Mouse (Mus musculus) limb, embryonic 13.5 days (tissue): ENCODE data around the gene Cdc42bpg. TPM values are rescaled to one million over a fixed set of nuclear protein-coding genes. Genes with fewer than 3 reads are reported as not detected.

Experiments used
- ATAC-seq: fragments of 200-750 bp; cut with Nextera tagmentation; 2 replicates; pipeline ENCODE4 v1.8.0; 2017; ENCODE audit warnings: low read depth, moderate number of reproducible peaks, moderate TSS enrichment; ENCODE audit not compliant: low FRiP score
- H3K27ac ChIP-seq: fragments of 300-500 bp; sonication (generic); 2 replicates; pipeline ENCODE4 v1.5.1; 2015; ENCODE audit warnings: inconsistent platforms, mild to moderate bottlenecking, moderate library complexity
- H3K27me3 ChIP-seq: fragments of 300-500 bp; sonication (generic); 2 replicates; pipeline ENCODE4 v1.6.1; 2015; ENCODE audit warnings: mild to moderate bottlenecking, inconsistent platforms
- H3K36me3 ChIP-seq: fragments of 300-500 bp; sonication (generic); 2 replicates; pipeline ENCODE4 v1.6.1; 2015; ENCODE audit warnings: inconsistent platforms, mild to moderate bottlenecking, moderate library complexity
- H3K4me1 ChIP-seq: fragments of 300-500 bp; sonication (generic); 2 replicates; pipeline ENCODE4 v1.6.1; 2015; ENCODE audit warnings: inconsistent platforms
- H3K4me2 ChIP-seq: fragments of 300-500 bp; sonication (generic); replicated peaks from 2 replicates; pipeline ENCODE4 v1.6.1; 2015; ENCODE audit warnings: inconsistent platforms, mild to moderate bottlenecking, moderate library complexity
- H3K4me3 ChIP-seq: fragments of 300-500 bp; sonication (generic); 2 replicates; pipeline ENCODE4 v1.5.1; 2015; ENCODE audit warnings: moderate library complexity, mild to moderate bottlenecking, inconsistent platforms
- H3K9ac ChIP-seq: fragments of 300-500 bp; sonication (generic); 2 replicates; pipeline ENCODE4 v1.6.1; 2015; ENCODE audit warnings: mild to moderate bottlenecking, inconsistent platforms
- H3K9me3 ChIP-seq: fragments of 300-500 bp; sonication (generic); 2 replicates; pipeline ENCODE4 v1.6.1; 2016; ENCODE audit warnings: inconsistent platforms
- WGBS: fragments of 180-500 bp; shearing (Covaris S2); methylation state at CpG from one replicate; pipeline ENCODE4 v1.1.7; 2015; 5-methylcytosine and 5-hydroxymethylcytosine counted together
- microRNA counts: library from miRNA; unstranded; fragments of <30 nt; microRNA quantifications from one replicate; lab custom pipeline; 2016
- microRNA-seq: library from miRNA; unstranded; fragments of <30 nt; microRNA quantifications from one replicate; pipeline ENCODE4, GENCODE M21; 2016
- polyA plus RNA-seq: library from polyadenylated mRNA; unstranded; fragments of >200 nt; fragmentation: Nextera tagmentation; extraction: Ambion mirVana; gene quantifications from 2 replicates; pipeline ENCODE4 v1.2.1, GENCODE M21; 2015

Cdc42bpg gene
- polyA plus RNA-seq, 1 experiment from 2014 or later, result 0.70 TPM

- H3K27me3 ChIP-seq, result no peaks in the 10 kb centered on the region
- peaks cover 96% of the 10 kb centered on the region for H3K36me3 ChIP-seq
- no peak overlapping the region for H3K4me3 ChIP-seq
- H3K9ac ChIP-seq, result no peak overlapping the region
- no peaks in the 10 kb centered on the region for H3K9me3 ChIP-seq
- 72% methylated on average over 12 of the region's 12 CpGs for WGBS
- peak; percentile 49; the same call in 1 of the 2 replicates for ATAC-seq
- no peak overlapping the region for H3K4me2 ChIP-seq
- no peak overlapping the region for H3K27ac ChIP-seq
- H3K4me1 ChIP-seq, result no peaks in the 10 kb centered on the region
Observed at GRCm38 (mm10) chr19:6373539-6374400, 67.5 kb downstream of the Cdc42bpg start.

- H3K27me3 ChIP-seq, result no peaks in the 10 kb centered on the region
- WGBS, result 98% methylated on average over 10 of the region's 10 CpGs
Observed at GRCm38 (mm10) chr19:6374571-6374970, 68.3 kb downstream of the Cdc42bpg start.

More at GRCm38 (mm10) chr19:6374571-6374970, 68.3 kb downstream of the Cdc42bpg start:
- Histone ChIP-seq H3K4me3 (no peak overlapping the region), H3K4me2 (no peak overlapping the region), H3K9ac (no peak overlapping the region), H3K27ac (no peak overlapping the region), H3K4me1 (no peaks in the 10 kb centered on the region), H3K9me3 (no peaks in the 10 kb centered on the region), H3K36me3 (peaks cover 97% of the 10 kb centered on the region)
- ATAC-seq, result no peak

MicroRNA genes within 50 kb of the gene (microRNA counts, 519-probe panel; counts per million panel counts)
- microRNA mmu-miR-192 (lab: Ali Mortazavi, UCI), result 2,507 counts per million, percentile 36 among the panel's probes with 10 or more counts

Small RNA genes lying within 50 kb of the gene (microRNA-seq; reads per million reads assigned to microRNA genes)
- gene Mir192 (86.7 reads per million, percentile 51 among the genes with 10 or more reads in this experiment), gene Mir194-2 (36.7 reads per million, percentile 40 among the genes with 10 or more reads in this experiment), gene Mir6989 (not detected)

Other genes starting within 250 kb of the Cdc42bpg start
- gene Mrpl49, start 248.7 kb upstream of the Cdc42bpg start, polyA plus RNA-seq, result 76.9 and 80.0 TPM in 2 replicates
- gene Fau, start 248.6 kb upstream of the Cdc42bpg start, polyA plus RNA-seq, result 760 and 823 TPM in 2 replicates
- gene Znhit2, start 245.3 kb upstream of the Cdc42bpg start, polyA plus RNA-seq, result 29.0 and 29.8 TPM in 2 replicates
- 17.4 and 24.0 TPM in 2 replicates for gene Tm7sf2, start 238.1 kb upstream of the Cdc42bpg start, polyA plus RNA-seq
- gene Vps51, start 229.2 kb upstream of the Cdc42bpg start, polyA plus RNA-seq, result 69.7 and 72.5 TPM in 2 replicates
- gene Tmem262, start 226.4 kb upstream of the Cdc42bpg start, polyA plus RNA-seq, result not detected in 2 replicates
- gene Gm28374, start 224.2 kb upstream of the Cdc42bpg start, polyA plus RNA-seq, result 1.9 and 2.3 TPM in 2 replicates
- gene Zfpl1, start 221.5 kb upstream of the Cdc42bpg start, polyA plus RNA-seq, result 85.9 and 92.5 TPM in 2 replicates
- 36.5 and 37.6 TPM in 2 replicates for gene Cdca5, start 221.5 kb upstream of the Cdc42bpg start, polyA plus RNA-seq
- gene AC131692.1, start 212.0 kb upstream of the Cdc42bpg start, polyA plus RNA-seq, result 0.73 TPM in 1 of 2 replicates, not detected in the other
- gene Naaladl1, start 200.7 kb upstream of the Cdc42bpg start, polyA plus RNA-seq, result 0.46 and 0.65 TPM in 2 replicates
- gene Sac3d1, start 187.8 kb upstream of the Cdc42bpg start, polyA plus RNA-seq, result 42.9 and 44.0 TPM in 2 replicates
- gene Snx15, start 178.2 kb upstream of the Cdc42bpg start, polyA plus RNA-seq, result 33.0 and 33.7 TPM in 2 replicates
- gene Batf2, start 165.5 kb upstream of the Cdc42bpg start, polyA plus RNA-seq, result not detected in 2 replicates
- 88.7 and 90.4 TPM in 2 replicates for gene Arl2, start 164.9 kb upstream of the Cdc42bpg start, polyA plus RNA-seq
- gene Majin, start 122.1 kb upstream of the Cdc42bpg start, polyA plus RNA-seq, result not detected in 2 replicates
- 3.1 and 4.2 TPM in 2 replicates for gene Gpha2, start 80.1 kb upstream of the Cdc42bpg start, polyA plus RNA-seq
- 23.9 and 29.0 TPM in 2 replicates for gene Ppp2r5b, start 70.6 kb upstream of the Cdc42bpg start, polyA plus RNA-seq
- 8.6 and 10.7 TPM in 2 replicates for gene Atg2a, start 64.8 kb upstream of the Cdc42bpg start, polyA plus RNA-seq
- gene Ehd1, start 29.7 kb upstream of the Cdc42bpg start, polyA plus RNA-seq, result 73.1 and 82.9 TPM in 2 replicates
- gene Men1, start 28.5 kb downstream of the Cdc42bpg start, polyA plus RNA-seq, result 88.7 and 97.6 TPM in 2 replicates
- gene Map4k2, start 34.7 kb downstream of the Cdc42bpg start, polyA plus RNA-seq, result 11.8 and 15.5 TPM in 2 replicates
- gene Sf1, start 57.2 kb downstream of the Cdc42bpg start, polyA plus RNA-seq, result 130 and 148 TPM in 2 replicates
- gene Pygm, start 77.9 kb downstream of the Cdc42bpg start, polyA plus RNA-seq, result 13.2 and 14.4 TPM in 2 replicates
- gene Rasgrp2, start 92.9 kb downstream of the Cdc42bpg start, polyA plus RNA-seq, result 15.2 and 17.7 TPM in 2 replicates
- gene Nrxn2, start 112.3 kb downstream of the Cdc42bpg start, polyA plus RNA-seq, result 1.5 and 1.6 TPM in 2 replicates
- gene Slc22a12, start 236.6 kb downstream of the Cdc42bpg start, polyA plus RNA-seq, result not detected in 2 replicates